Comparison of ENCODE assay signal across 8 mouse cellular contexts in genomic region chr13:55022715-55023114, GRCm38 (mm10). TPM values are rescaled to one million over a fixed set of nuclear protein-coding genes. Genes with fewer than 3 reads are reported as not detected.
A peak's percentile ranks its signal among the peaks of the same experiment; 100 is the strongest.
DNase-seq lines count a peak whose midpoint lies in the region; ATAC-seq and TF ChIP-seq lines count a peak whose summit lies in the region.
"Had no signal": no experiment of that assay in that cellular context is flagged by ENCODE, and none has a peak within 500 bp of the region (broad histone marks: within the 10 kb centered on the region; RNA-seq: fewer than 3 reads in every experiment).

No protein-coding gene starts in this region.

- H3K4me2 ChIP-seq in forebrain, embryonic 15.5 days (replicated peaks), result no peak overlapping the region
- H3K4me2 ChIP-seq: limb, embryonic 15.5 days had no signal

- 0 out of 2 replicates have a peak, but pooled peaks cover 3% of the 10 kb centered on the region for H3K4me1 ChIP-seq in lung, adult 2 months (ENCODE audit: control insufficient read depth, insufficient read depth, low read length)
- H3K4me1 ChIP-seq in forebrain, embryonic 15.5 days, result no peaks in the 10 kb centered on the region
- H3K4me1 ChIP-seq: limb, embryonic 15.5 days had no signal

- no peak for TF ChIP-seq POLR2A in lung, adult 2 months (IDR thresholded peaks at IDR 0.05; ENCODE audit: borderline replicate concordance, extremely low read depth, low read depth, low read length)

- no peak overlapping the region for H3K27ac ChIP-seq in forebrain, embryonic 15.5 days (replicated peaks)
- H3K27ac ChIP-seq: limb, embryonic 15.5 days had no signal

- H3K9me3 ChIP-seq in forebrain, embryonic 15.5 days, result no peaks in the 10 kb centered on the region
- H3K9me3 ChIP-seq: limb, embryonic 15.5 days had no signal

- peak overlapping the region; percentile 32 for H3K4me3 ChIP-seq in lung, adult 2 months (replicated peaks; ENCODE audit: extremely low read depth, low read depth, low read length)
- no peak overlapping the region for H3K4me3 ChIP-seq in forebrain, embryonic 15.5 days
- H3K4me3 ChIP-seq: limb, embryonic 15.5 days had no signal

- H3K36me3 ChIP-seq in forebrain, embryonic 15.5 days, result peaks cover 6% of the 10 kb centered on the region; the same call in 1 of the 2 replicates

- 34% methylated on average over 9 of the region's 9 CpGs for WGBS in lung, adult 2 months
- 83% methylated on average over 9 of the region's 9 CpGs for WGBS in forebrain, embryonic 15.5 days

- no peak for DNase-seq in lung, adult 2 months
- no peak for DNase-seq in lung, postnatal 4 days
- peak; percentile 83 for DNase-seq in adrenal gland, postnatal 14 days
- peak; percentile 16 for DNase-seq in kidney, postnatal 14 days
- peak; percentile 34 for DNase-seq in skeletal muscle tissue, adult 2 months (ENCODE audit: low read depth, low spot score)
- no peak for DNase-seq in cerebellum, adult 11 months

- no peak for ATAC-seq in forebrain, embryonic 15.5 days (replicated peaks)

- TF ChIP-seq CTCF in lung, adult 2 months (IDR thresholded peaks at IDR 0.05; ENCODE audit: insufficient read depth, low read length), result no peak

- no peak overlapping the region for H3K9ac ChIP-seq in forebrain, embryonic 15.5 days (replicated peaks)
- H3K9ac ChIP-seq: limb, embryonic 15.5 days had no signal

- no peaks in the 10 kb centered on the region for H3K27me3 ChIP-seq in forebrain, embryonic 15.5 days
- H3K27me3 ChIP-seq: limb, embryonic 15.5 days had no signal

RNA-seq across cellular contexts. Expression of gene Hk3, which starts 1.5 kb away (rescaled TPM):
- 3.4 and 5.2 TPM in 2 replicates for polyA plus RNA-seq in lung, adult 2 months (2012; rRNA removed)
- 1.3 and 1.8 TPM in 2 replicates for total RNA-seq in adrenal gland, postnatal 14 days (2021)
- polyA plus RNA-seq in forebrain, embryonic 15.5 days (2015; fragmentation: Nextera tagmentation; extraction: Ambion mirVana), result 0.73 and 1.2 TPM in 2 replicates

Comparison
In these comparisons a context has a peak if more than half of its experiments do, and no peak if none do; other contexts are left out.
1. DNase-seq: peak in adrenal gland, postnatal 14 days (single experiment), kidney, postnatal 14 days (single experiment) and skeletal muscle tissue, adult 2 months (single experiment); none in lung, adult 2 months (single experiment), lung, postnatal 4 days (0 of 2) and cerebellum, adult 11 months (single experiment).